Mouse (Mus musculus) liver, adult 2 months (tissue): ENCODE results near the gene Rho. TPM values are rescaled to one million over a fixed set of nuclear protein-coding genes. Genes with fewer than 3 reads are reported as not detected.

Source experiments
- DNase-seq: peaks from one replicate; pipeline ENCODE4 v3.0.0-alpha.2; 2011; ENCODE audit warnings: low read depth, low spot score; ENCODE audit errors: extremely low read depth
- H3K27ac ChIP-seq: fragments of 200-500 bp; replicated peaks from 2 replicates; pipeline ENCODE4 v1.5.1; 2012; ENCODE audit warnings: low read depth, mild to moderate bottlenecking, control low read depth, inconsistent platforms, low read length; ENCODE audit not compliant: insufficient read depth
- H3K27me3 ChIP-seq: fragments of 200-500 bp; 2 replicates; pipeline ENCODE4 v1.6.1; 2012; ENCODE audit warnings: mild to moderate bottlenecking, moderate library complexity, low read length, inconsistent platforms; ENCODE audit not compliant: control insufficient read depth, insufficient read depth
- H3K36me3 ChIP-seq: fragments of 200-500 bp; 2 replicates; pipeline ENCODE4 v1.6.1; 2012; ENCODE audit warnings: low read length, inconsistent platforms; ENCODE audit not compliant: control insufficient read depth, insufficient read depth
- H3K4me1 ChIP-seq: fragments of 200-500 bp; 2 replicates; pipeline ENCODE4 v1.6.1; 2011; ENCODE audit warnings: low read length; ENCODE audit not compliant: control insufficient read depth, insufficient read depth
- H3K4me3 ChIP-seq: fragments of 200-500 bp; 2 replicates; pipeline ENCODE4 v1.5.1; 2011; ENCODE audit warnings: low read depth, mild to moderate bottlenecking, control low read depth, low read length, moderate library complexity; ENCODE audit not compliant: insufficient read depth
- H3K79me2 ChIP-seq: fragments of 200-500 bp; 2 replicates; pipeline ENCODE4 v1.6.1; 2012; ENCODE audit warnings: inconsistent platforms, mild to moderate bottlenecking, low read length, moderate library complexity; ENCODE audit not compliant: control insufficient read depth, insufficient read depth
- H3K9ac ChIP-seq: fragments of 200-500 bp; 2 replicates; pipeline ENCODE4 v1.6.1; 2012; ENCODE audit warnings: low read depth, mild to moderate bottlenecking, control low read depth, inconsistent platforms, low read length
- CTCF ChIP-seq: fragments of 200-500 bp; IDR thresholded peaks from 2 replicates; pipeline ENCODE4 v1.5.1; 2011; ENCODE audit warnings: low read depth, low read length, control low read depth
- POLR2A ChIP-seq: fragments of 200-500 bp; IDR thresholded peaks from 2 replicates; pipeline ENCODE4 v1.6.1; 2011; ENCODE audit warnings: low read length, control low read depth; ENCODE audit not compliant: insufficient read depth; ENCODE audit errors: extremely low read depth
- WGBS: fragments of 180-500 bp; shearing (Covaris S2); methylation state at CpG from one replicate; pipeline ENCODE4 v1.1.7; 2018; 5-methylcytosine and 5-hydroxymethylcytosine counted together
- polyA plus RNA-seq: library from polyadenylated mRNA; depleted of rRNA; stranded (reverse); fragments of >200 nt; gene quantifications from 2 replicates; pipeline ENCODE4 v1.2.3, GENCODE M21; 2012
- total RNA-seq: library from RNA; depleted of rRNA; stranded (reverse); fragments of >200 nt; gene quantifications from 2 replicates; pipeline ENCODE4 v1.2.3, GENCODE M21; 2014

Gene Rho
- total and polyA plus RNA-seq, 2 experiments, result 0.04 TPM; not detected in 1

- no peak overlapping the region for H3K4me3 ChIP-seq
- no peaks in the 10 kb centered on the region for H3K79me2 ChIP-seq
- 69% methylated on average over 15 of the region's 15 CpGs for WGBS
- DNase-seq, result no peak
- H3K27ac ChIP-seq, result no peak overlapping the region
- no peaks in the 10 kb centered on the region for H3K4me1 ChIP-seq
- H3K36me3 ChIP-seq, result no peaks in the 10 kb centered on the region
- H3K9ac ChIP-seq, result no peak overlapping the region
- H3K27me3 ChIP-seq, result no peaks in the 10 kb centered on the region
- no peak for TF ChIP-seq POLR2A
- no peak for TF ChIP-seq CTCF
Observed at GRCm38 (mm10) chr6:115977810-115978209, 46.3 kb downstream of the Rho start.

GRCm38 (mm10) chr6:115978596-115978995 lies 47.0 kb downstream of the Rho start:
- 65% methylated on average over 8 of the region's 8 CpGs for WGBS
- H3K27me3 ChIP-seq, result no peaks in the 10 kb centered on the region
- no peak overlapping the region for H3K4me3 ChIP-seq
- H3K4me1 ChIP-seq, result no peaks in the 10 kb centered on the region
- H3K36me3 ChIP-seq, result no peaks in the 10 kb centered on the region
- no peak for DNase-seq
- TF ChIP-seq POLR2A (no peak), CTCF (no peak; the same call in 1 of the 2 replicates)
- H3K9ac ChIP-seq, result no peak overlapping the region
- no peaks in the 10 kb centered on the region for H3K79me2 ChIP-seq
- no peak overlapping the region for H3K27ac ChIP-seq

GRCm38 (mm10) chr6:115982889-115983288 lies 51.3 kb downstream of the Rho start:
- Histone ChIP-seq H3K27ac (no peak overlapping the region; the same call in 1 of the 2 replicates), H3K9ac (no peak overlapping the region)

GRCm38 (mm10) chr6:115983306-115984038 lies 51.9 kb downstream of the Rho start:
- no peak overlapping the region for H3K4me3 ChIP-seq
- H3K36me3 ChIP-seq, result no peaks in the 10 kb centered on the region
- no peaks in the 10 kb centered on the region; the same call in 1 of the 2 replicates for H3K79me2 ChIP-seq
- 83% methylated on average over 12 of the region's 12 CpGs for WGBS
- H3K9ac ChIP-seq, result peak overlapping the region; percentile 14; the same call in 1 of the 2 replicates
- no peaks in the 10 kb centered on the region; the same call in 1 of the 2 replicates for H3K4me1 ChIP-seq
- H3K27ac ChIP-seq, result no peak overlapping the region; the same call in 1 of the 2 replicates
- TF ChIP-seq CTCF (no peak), POLR2A (no peak)
- no peak for DNase-seq
- H3K27me3 ChIP-seq, result no peaks in the 10 kb centered on the region

More at GRCm38 (mm10) chr6:115982889-115983288, 51.3 kb downstream of the Rho start:
- 64% methylated on average over 7 of the region's 7 CpGs for WGBS
- Histone ChIP-seq H3K79me2 (no peaks in the 10 kb centered on the region; the same call in 1 of the 2 replicates), H3K4me3 (no peak overlapping the region), H3K4me1 (no peaks in the 10 kb centered on the region; the same call in 1 of the 2 replicates), H3K36me3 (no peaks in the 10 kb centered on the region), H3K27me3 (no peaks in the 10 kb centered on the region)
- no peak for TF ChIP-seq POLR2A
- TF ChIP-seq CTCF, result no peak
- DNase-seq, result no peak

- WGBS, result 75% methylated on average over 7 of the region's 7 CpGs
- no peak for DNase-seq
- Histone ChIP-seq H3K27ac (no peak overlapping the region), H3K9ac (no peak overlapping the region), H3K4me3 (no peak overlapping the region), H3K27me3 (no peaks in the 10 kb centered on the region), H3K4me1 (no peaks in the 10 kb centered on the region; the same call in 1 of the 2 replicates), H3K79me2 (peaks cover 3% of the 10 kb centered on the region; the same call in 1 of the 2 replicates), H3K36me3 (no peaks in the 10 kb centered on the region)
- TF ChIP-seq CTCF (no peak), POLR2A (no peak)
Observed at GRCm38 (mm10) chr6:115984580-115984979, 53.0 kb downstream of the Rho start.

GRCm38 (mm10) chr6:115985622-115986021 lies 54.1 kb downstream of the Rho start:
- Histone ChIP-seq H3K4me1 (no peaks in the 10 kb centered on the region; the same call in 1 of the 2 replicates), H3K79me2 (peaks cover 6% of the 10 kb centered on the region; the same call in 1 of the 2 replicates), H3K36me3 (no peaks in the 10 kb centered on the region), H3K4me3 (no peak overlapping the region), H3K9ac (no peak overlapping the region), H3K27me3 (no peaks in the 10 kb centered on the region), H3K27ac (no peak overlapping the region)
- no peak for DNase-seq
- 65% methylated on average over 9 of the region's 9 CpGs for WGBS
- TF ChIP-seq CTCF (no peak), POLR2A (no peak)
